Mouse (Mus musculus) macrophage (primary cell): Measurements from ENCODE around the gene Tmprss5. TPM values are rescaled to one million over a fixed set of nuclear protein-coding genes. Genes with fewer than 3 reads are reported as not detected.

Experiments used
- H3K27ac ChIP-seq: fragments of 350-480 bp; formaldehyde crosslinking; 2 replicates; pipeline ENCODE4 v1.9.0; 2021
- H3K36me3 ChIP-seq: fragments of 350-480 bp; formaldehyde crosslinking; 2 replicates; pipeline ENCODE4 v1.9.0; 2021; ENCODE audit errors: inconsistent target
- H3K4me3 ChIP-seq: fragments of 350-480 bp; formaldehyde crosslinking; 2 replicates; pipeline ENCODE4 v1.9.0; 2021; ENCODE audit errors: inconsistent target
- H3K79me2 ChIP-seq: fragments of 350-480 bp; formaldehyde crosslinking; 2 replicates; pipeline ENCODE4 v1.9.0; 2021; ENCODE audit errors: inconsistent target
- WGBS: methylation state at CpG from one replicate; pipeline ENCODE4 v1.1.7; 2026; ENCODE audit warnings: inconsistent platforms; ENCODE audit not compliant: missing documents; 5-methylcytosine and 5-hydroxymethylcytosine counted together
- polyA plus RNA-seq: library from polyadenylated mRNA; stranded (reverse); fragments of 250-400 nt; gene quantifications from 3 replicates; pipeline ENCODE4 v1.2.4, GENCODE M21; 2018; ENCODE audit warnings: inconsistent platforms

The Tmprss5 gene
- polyA plus RNA-seq, 1 experiment from 2014 or later, result not detected

GRCm38 (mm10) chr9:49118271-49118825 lies 37.3 kb downstream of the Tmprss5 start:
- H3K36me3 ChIP-seq, result no peaks in the 10 kb centered on the region
- H3K4me3 ChIP-seq, result no peak overlapping the region
- H3K27ac ChIP-seq, result no peak overlapping the region
- no peaks in the 10 kb centered on the region for H3K79me2 ChIP-seq
- WGBS, result 56% methylated on average over 3 of the region's 3 CpGs

- Histone ChIP-seq H3K36me3 (no peaks in the 10 kb centered on the region), H3K27ac (no peak overlapping the region), H3K4me3 (no peak overlapping the region), H3K79me2 (no peaks in the 10 kb centered on the region)
- 94% methylated on average over 4 of the region's 4 CpGs for WGBS
Measured at GRCm38 (mm10) chr9:49119759-49120158, 38.7 kb downstream of the Tmprss5 start.

GRCm38 (mm10) chr9:49125706-49126105 lies 44.6 kb downstream of the Tmprss5 start:
- Histone ChIP-seq H3K27ac (no peak overlapping the region), H3K36me3 (no peaks in the 10 kb centered on the region), H3K79me2 (no peaks in the 10 kb centered on the region), H3K4me3 (no peak overlapping the region)
- 82% methylated on average over 7 of the region's 7 CpGs for WGBS

GRCm38 (mm10) chr9:49130514-49131010 lies 49.5 kb downstream of the Tmprss5 start:
- WGBS, result 81% methylated on average over 5 of the region's 5 CpGs
- no peak overlapping the region for H3K27ac ChIP-seq

GRCm38 (mm10) chr9:49143841-49144240 lies 62.8 kb downstream of the Tmprss5 start:
- H3K79me2 ChIP-seq, result no peaks in the 10 kb centered on the region
- WGBS, result 86% methylated on average over 3 of the region's 3 CpGs

More at GRCm38 (mm10) chr9:49130514-49131010, 49.5 kb downstream of the Tmprss5 start:
- Histone ChIP-seq H3K4me3 (no peak overlapping the region), H3K79me2 (no peaks in the 10 kb centered on the region), H3K36me3 (no peaks in the 10 kb centered on the region)

GRCm38 (mm10) chr9:49145776-49146175 lies 64.7 kb downstream of the Tmprss5 start:
- Histone ChIP-seq H3K36me3 (no peaks in the 10 kb centered on the region), H3K27ac (no peak overlapping the region), H3K79me2 (no peaks in the 10 kb centered on the region), H3K4me3 (no peak overlapping the region)
- WGBS, result 76% methylated on average over 8 of the region's 8 CpGs

More at GRCm38 (mm10) chr9:49143841-49144240, 62.8 kb downstream of the Tmprss5 start:
- Histone ChIP-seq H3K36me3 (no peaks in the 10 kb centered on the region), H3K27ac (no peak overlapping the region), H3K4me3 (no peak overlapping the region)

GRCm38 (mm10) chr9:49147031-49147430 lies 66.0 kb downstream of the Tmprss5 start:
- Histone ChIP-seq H3K36me3 (no peaks in the 10 kb centered on the region), H3K79me2 (no peaks in the 10 kb centered on the region), H3K4me3 (no peak overlapping the region), H3K27ac (no peak overlapping the region)
- WGBS, result 81% methylated on average over 3 of the region's 3 CpGs

Other genes starting within 250 kb of the Tmprss5 start
- gene Zbtb16, start 245.0 kb upstream of the Tmprss5 start, polyA plus RNA-seq, result 0.34 to 1.2 TPM (median 0.62 TPM) in 3 replicates
- not detected in 3 replicates for gene Htr3a, start 170.2 kb upstream of the Tmprss5 start, polyA plus RNA-seq
- not detected in 3 replicates for gene Htr3b, start 116.3 kb upstream of the Tmprss5 start, polyA plus RNA-seq
- 6.4 to 8.5 TPM (median 7.9 TPM) in 3 replicates for gene Usp28, start 95.9 kb upstream of the Tmprss5 start, polyA plus RNA-seq
- 7.8 to 13.5 TPM (median 10.9 TPM) in 3 replicates for gene Zw10, start 25.6 kb upstream of the Tmprss5 start, polyA plus RNA-seq
- gene Gm4894, start 169.3 kb downstream of the Tmprss5 start, polyA plus RNA-seq, result not detected in 3 replicates